Mouse (Mus musculus) heart, embryonic 12.5 days (tissue): ENCODE results near the gene Adad2. TPM values are rescaled to one million over a fixed set of nuclear protein-coding genes. Genes with fewer than 3 reads are reported as not detected.
A peak's percentile ranks its signal among the peaks of the same experiment; 100 is the strongest.

Source experiments
- ATAC-seq: fragments of 200-750 bp; cut with Nextera tagmentation; 2 replicates; pipeline ENCODE4 v1.8.0; 2017; ENCODE audit warnings: moderate TSS enrichment, moderate library complexity; ENCODE audit not compliant: insufficient number of reproducible peaks, low FRiP score
- H3K27ac ChIP-seq: fragments of 300-500 bp; sonication (generic); 2 replicates; pipeline ENCODE4 v1.5.1; 2016; ENCODE audit warnings: mild to moderate bottlenecking, moderate library complexity; ENCODE audit not compliant: poor library complexity, severe bottlenecking
- H3K27me3 ChIP-seq: fragments of 300-500 bp; sonication (generic); replicated peaks from 2 replicates; pipeline ENCODE4 v1.6.1; 2016; ENCODE audit warnings: mild to moderate bottlenecking, moderate library complexity
- H3K36me3 ChIP-seq: fragments of 300-500 bp; sonication (generic); 2 replicates; pipeline ENCODE4 v1.6.1; 2016; ENCODE audit warnings: mild to moderate bottlenecking, moderate library complexity
- H3K4me1 ChIP-seq: fragments of 300-500 bp; sonication (generic); replicated peaks from 2 replicates; pipeline ENCODE4 v1.6.1; 2016; ENCODE audit warnings: mild to moderate bottlenecking
- H3K4me2 ChIP-seq: fragments of 300-500 bp; sonication (generic); 2 replicates; pipeline ENCODE4 v1.6.1; 2016; ENCODE audit warnings: mild to moderate bottlenecking, moderate library complexity
- H3K4me3 ChIP-seq: fragments of 300-500 bp; sonication (generic); 2 replicates; pipeline ENCODE4 v1.5.1; 2016; ENCODE audit warnings: mild to moderate bottlenecking
- H3K9ac ChIP-seq: fragments of 300-500 bp; sonication (generic); 2 replicates; pipeline ENCODE4 v1.6.1; 2016; ENCODE audit warnings: mild to moderate bottlenecking, moderate library complexity
- H3K9me3 ChIP-seq: fragments of 300-500 bp; sonication (generic); replicated peaks from 2 replicates; pipeline ENCODE4 v1.6.1; 2016; ENCODE audit warnings: mild to moderate bottlenecking, moderate library complexity
- WGBS: fragments of 180-500 bp; shearing (Covaris S2); methylation state at CpG from one replicate; pipeline ENCODE4 v1.1.7; 2016; 5-methylcytosine and 5-hydroxymethylcytosine counted together
- polyA plus RNA-seq: library from polyadenylated mRNA; unstranded; fragments of >200 nt; fragmentation: Nextera tagmentation; extraction: Ambion mirVana; gene quantifications from 2 replicates; pipeline ENCODE4 v1.2.1, GENCODE M21; 2016

Adad2 gene
- polyA plus RNA-seq, 1 experiment from 2014 or later: not detected

DNA sequence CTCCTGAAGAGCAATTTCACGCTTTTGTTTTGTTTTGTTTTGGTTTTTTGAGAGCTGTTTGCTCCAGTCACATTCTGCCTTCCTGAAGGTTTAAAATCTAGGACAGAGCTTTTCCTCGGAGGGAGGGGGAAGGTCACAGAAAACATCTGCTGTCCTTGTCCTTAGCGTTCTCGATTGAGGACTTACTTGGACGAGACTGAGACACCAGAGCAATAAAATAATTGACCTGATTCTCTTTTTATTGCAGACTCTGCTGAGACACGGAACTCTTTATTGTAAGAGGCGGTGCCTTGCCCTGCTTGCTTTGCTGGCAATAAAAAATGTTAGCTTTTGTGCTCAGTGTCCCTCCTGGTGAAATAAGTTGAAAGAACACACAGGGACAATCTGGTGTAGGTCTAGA lies 27.3 kb downstream of the Adad2 start:
- Histone ChIP-seq H3K4me1 (peaks cover 17% of the 10 kb centered on the region), H3K9me3 (no peaks in the 10 kb centered on the region), H3K9ac (no peak overlapping the region), H3K27me3 (peaks cover 15% of the 10 kb centered on the region), H3K27ac (no peak overlapping the region), H3K4me2 (no peak overlapping the region), H3K4me3 (no peak overlapping the region), H3K36me3 (no peaks in the 10 kb centered on the region)
- no peak for ATAC-seq
- WGBS: 73% methylated on average over 7 of the region's 7 CpGs

DNA sequence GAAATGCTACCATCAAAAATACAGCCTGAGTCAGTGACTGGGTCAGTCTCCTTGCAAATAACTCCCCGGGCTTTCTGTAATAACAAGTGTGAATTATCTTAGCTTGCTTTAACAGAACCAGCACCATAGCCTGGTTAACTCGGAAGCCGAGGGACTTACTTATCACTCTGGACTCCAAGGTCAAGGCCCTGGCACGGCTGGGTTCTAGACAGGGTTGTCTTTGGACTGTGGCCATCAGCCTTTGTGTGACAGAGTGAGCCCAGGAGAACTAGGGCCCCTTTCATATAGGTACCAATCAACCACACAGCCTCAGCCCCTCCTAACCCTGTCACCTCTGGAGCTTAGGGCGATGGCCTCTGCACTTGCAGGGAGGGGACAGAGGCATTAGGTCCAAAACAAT lies 28.5 kb downstream of the Adad2 start:
- Histone ChIP-seq H3K9me3 (no peaks in the 10 kb centered on the region), H3K9ac (no peak overlapping the region), H3K27ac (no peak overlapping the region), H3K4me2 (no peak overlapping the region), H3K36me3 (no peaks in the 10 kb centered on the region), H3K27me3 (peaks cover 5% of the 10 kb centered on the region), H3K4me3 (no peak overlapping the region), H3K4me1 (peaks cover 5% of the 10 kb centered on the region)
- ATAC-seq: no peak
- WGBS: 60% methylated on average over 5 of the region's 5 CpGs

DNA sequence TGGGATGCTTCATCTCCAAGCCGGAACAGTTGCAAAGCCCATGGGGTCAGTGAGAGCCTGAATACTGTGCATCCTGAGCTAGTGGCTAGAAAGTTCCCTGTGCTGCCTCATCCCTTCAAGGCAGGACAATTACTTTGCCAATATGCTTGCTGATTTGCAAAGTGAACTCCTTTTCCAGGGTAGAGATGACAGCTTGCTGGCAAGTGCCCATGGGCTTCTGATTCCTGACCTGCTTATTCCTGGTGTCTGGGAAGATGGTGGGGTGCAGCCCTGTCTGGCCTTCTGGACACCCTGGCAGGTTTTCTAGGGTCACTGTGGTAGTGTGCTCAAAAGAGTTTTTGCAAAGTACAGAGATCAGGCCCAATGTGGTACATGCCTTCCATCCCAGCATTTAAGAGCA lies 30.4 kb downstream of the Adad2 start:
- Histone ChIP-seq H3K4me2 (no peak overlapping the region), H3K9me3 (peaks cover 6% of the 10 kb centered on the region), H3K4me1 (no peaks in the 10 kb centered on the region), H3K9ac (no peak overlapping the region), H3K27me3 (no peaks in the 10 kb centered on the region), H3K36me3 (no peaks in the 10 kb centered on the region), H3K27ac (no peak overlapping the region), H3K4me3 (no peak overlapping the region)
- ATAC-seq: no peak
- 85% methylated on average over 1 of the region's 1 CpGs for WGBS

DNA sequence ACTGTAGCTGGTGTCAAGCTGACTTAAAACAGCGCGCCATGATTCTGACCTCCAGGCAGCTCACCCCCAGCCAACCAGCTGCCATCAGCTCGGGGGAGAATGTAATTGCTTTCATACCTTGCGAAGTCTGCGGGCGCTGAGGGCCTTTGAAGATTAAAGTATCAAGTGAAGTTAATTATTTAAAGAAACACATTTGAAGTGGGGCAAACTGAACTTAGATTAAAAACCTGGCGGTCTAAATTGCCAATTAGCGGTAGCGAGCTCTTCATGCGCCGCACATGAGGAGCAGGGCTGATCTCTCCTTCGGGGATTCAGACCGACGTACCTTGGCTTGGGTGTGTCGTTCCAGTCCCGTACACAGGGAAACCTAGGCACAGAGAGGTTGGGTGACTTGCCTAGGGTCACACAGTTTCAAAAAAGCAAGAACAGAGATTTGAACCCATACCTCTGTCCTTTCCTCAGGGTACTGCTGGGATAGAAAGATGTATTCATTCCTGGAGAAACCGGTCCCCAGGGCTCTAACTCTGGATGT lies 31.9 kb downstream of the Adad2 start:
- Histone ChIP-seq H3K36me3 (no peaks in the 10 kb centered on the region), H3K4me2 (no peak overlapping the region), H3K4me1 (no peaks in the 10 kb centered on the region), H3K9ac (no peak overlapping the region), H3K27me3 (no peaks in the 10 kb centered on the region), H3K27ac (no peak overlapping the region), H3K4me3 (no peak overlapping the region), H3K9me3 (peaks cover 6% of the 10 kb centered on the region)
- WGBS: 82% methylated on average over 17 of the region's 17 CpGs
- no peak for ATAC-seq

- H3K36me3 ChIP-seq: no peaks in the 10 kb centered on the region
- H3K4me3 ChIP-seq: no peak overlapping the region
- no peak overlapping the region for H3K27ac ChIP-seq
- H3K4me2 ChIP-seq: no peak overlapping the region
- no peaks in the 10 kb centered on the region for H3K4me1 ChIP-seq
- H3K9me3 ChIP-seq: peaks cover 6% of the 10 kb centered on the region
- WGBS: 69% methylated on average over 18 of the region's 18 CpGs
- no peak for ATAC-seq
- no peak overlapping the region for H3K9ac ChIP-seq
- H3K27me3 ChIP-seq: no peaks in the 10 kb centered on the region
Observed at GRCm38 (mm10) chr8:119644981-119645597, 32.5 kb downstream of the Adad2 start.

DNA sequence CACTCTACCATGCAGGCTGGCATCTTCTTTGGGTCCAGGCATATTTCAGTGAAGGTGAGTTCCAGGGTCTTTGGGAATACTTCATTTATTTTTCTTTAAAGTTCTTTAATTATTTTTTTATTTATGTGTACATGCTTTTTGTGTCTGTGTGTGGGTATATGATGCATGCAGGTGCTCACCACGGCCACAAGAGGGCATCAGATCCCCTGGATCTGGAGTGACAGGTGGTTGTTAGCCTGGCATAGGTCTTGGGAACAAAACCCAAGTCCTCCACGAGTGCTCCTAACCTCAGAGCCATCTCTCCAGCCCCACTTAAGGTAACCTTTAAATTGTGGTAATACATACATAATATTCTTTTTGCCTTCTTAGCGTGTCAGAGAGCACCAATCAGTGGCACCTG lies 33.6 kb downstream of the Adad2 start:
- no peak overlapping the region for H3K9ac ChIP-seq
- H3K36me3 ChIP-seq: no peaks in the 10 kb centered on the region
- no peak overlapping the region for H3K27ac ChIP-seq
- H3K9me3 ChIP-seq: peaks cover 6% of the 10 kb centered on the region
- ATAC-seq: no peak
- H3K27me3 ChIP-seq: no peaks in the 10 kb centered on the region
- WGBS: 73% methylated on average over 3 of the region's 3 CpGs
- no peak overlapping the region for H3K4me3 ChIP-seq
- H3K4me1 ChIP-seq: no peaks in the 10 kb centered on the region
- no peak overlapping the region for H3K4me2 ChIP-seq

DNA sequence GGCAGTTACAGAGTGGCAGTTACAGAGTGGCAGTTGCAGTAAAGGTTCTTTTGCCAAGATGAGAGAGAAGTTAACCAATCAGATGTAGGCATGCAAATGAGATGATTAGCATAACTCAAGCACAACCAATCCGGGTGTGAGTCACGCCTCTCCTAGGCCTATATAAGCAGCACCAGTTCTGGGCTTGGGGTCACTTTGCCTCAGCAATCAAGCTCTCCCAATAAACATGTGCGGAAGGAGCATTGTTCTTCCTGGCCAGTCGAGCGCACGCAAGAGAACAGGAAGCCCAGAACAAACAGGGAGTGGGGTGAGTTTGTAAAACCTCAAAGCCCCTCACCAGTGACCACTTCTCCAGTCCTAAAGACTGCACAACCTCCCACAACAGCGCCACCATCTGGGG lies 34.3 kb downstream of the Adad2 start:
- no peak for ATAC-seq
- peaks cover 6% of the 10 kb centered on the region for H3K9me3 ChIP-seq
- H3K36me3 ChIP-seq: no peaks in the 10 kb centered on the region
- no peaks in the 10 kb centered on the region for H3K4me1 ChIP-seq
- H3K27ac ChIP-seq: no peak overlapping the region
- H3K4me3 ChIP-seq: no peak overlapping the region
- 81% methylated on average over 7 of the region's 7 CpGs for WGBS
- H3K4me2 ChIP-seq: no peak overlapping the region
- H3K27me3 ChIP-seq: no peaks in the 10 kb centered on the region
- H3K9ac ChIP-seq: no peak overlapping the region

- Histone ChIP-seq H3K4me3 (no peak overlapping the region), H3K27me3 (no peaks in the 10 kb centered on the region), H3K9me3 (peaks cover 4% of the 10 kb centered on the region), H3K27ac (no peak overlapping the region), H3K4me2 (no peak overlapping the region), H3K9ac (no peak overlapping the region), H3K36me3 (no peaks in the 10 kb centered on the region), H3K4me1 (peaks cover 11% of the 10 kb centered on the region; the same call in 1 of the 2 replicates)
- ATAC-seq: no peak
- WGBS: 54% methylated on average over 2 of the region's 2 CpGs
Observed at GRCm38 (mm10) chr8:119651324-119651723, 38.8 kb downstream of the Adad2 start.

GRCm38 (mm10) chr8:119656709-119657464 lies 44.3 kb downstream of the Adad2 start:
- Histone ChIP-seq H3K36me3 (no peaks in the 10 kb centered on the region), H3K27me3 (no peaks in the 10 kb centered on the region), H3K4me2 (no peak overlapping the region), H3K9ac (no peak overlapping the region), H3K4me1 (peaks cover 27% of the 10 kb centered on the region), H3K4me3 (no peak overlapping the region), H3K9me3 (no peaks in the 10 kb centered on the region; the same call in 1 of the 2 replicates), H3K27ac (no peak overlapping the region)
- ATAC-seq: no peak
- WGBS: 38% methylated on average over 5 of the region's 5 CpGs

- Histone ChIP-seq H3K4me3 (no peak overlapping the region), H3K9ac (0 out of 2 replicates have a peak overlapping the region, but pooled peaks have one; percentile 10), H3K9me3 (no peaks in the 10 kb centered on the region; the same call in 1 of the 2 replicates), H3K4me2 (peak overlapping the region; percentile 0; the same call in 1 of the 2 replicates), H3K36me3 (no peaks in the 10 kb centered on the region), H3K4me1 (peaks cover 29% of the 10 kb centered on the region), H3K27me3 (no peaks in the 10 kb centered on the region), H3K27ac (no peak overlapping the region)
- 11% methylated on average over 9 of the region's 9 CpGs for WGBS
- ATAC-seq: peak; percentile 67
Observed at GRCm38 (mm10) chr8:119661081-119661480, 48.5 kb downstream of the Adad2 start.

DNA sequence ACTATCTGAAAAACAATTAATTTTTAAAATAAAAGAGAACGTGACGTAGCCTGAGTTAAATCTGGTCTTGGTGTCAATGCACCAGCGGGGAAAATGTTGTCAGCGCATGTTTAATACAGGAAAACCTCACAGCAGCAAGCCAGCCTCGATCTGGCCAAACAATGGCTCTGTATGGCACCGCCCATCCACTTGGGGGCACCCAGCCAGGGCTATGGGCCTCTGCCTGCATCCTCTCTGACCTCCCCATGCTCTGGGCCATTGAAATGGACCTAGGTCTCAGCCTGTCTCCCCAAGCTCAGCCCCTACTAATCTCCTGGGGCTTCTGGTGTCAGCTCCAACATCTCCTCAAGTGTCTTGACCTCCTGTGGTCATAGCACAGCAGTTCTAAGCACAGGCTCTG lies 49.3 kb downstream of the Adad2 start:
- Histone ChIP-seq H3K27ac (no peak overlapping the region), H3K4me2 (no peak overlapping the region), H3K27me3 (no peaks in the 10 kb centered on the region), H3K4me3 (no peak overlapping the region), H3K36me3 (no peaks in the 10 kb centered on the region), H3K9ac (no peak overlapping the region), H3K4me1 (peaks cover 37% of the 10 kb centered on the region), H3K9me3 (no peaks in the 10 kb centered on the region; the same call in 1 of the 2 replicates)
- no peak for ATAC-seq
- WGBS: 70% methylated on average over 6 of the region's 6 CpGs
